Mouse (Mus musculus) ES-Bruce4 (cell line): ENCODE data around the gene Cep170b.
A peak's percentile ranks its signal among the peaks of the same experiment; 100 is the strongest.

Source experiments
- CTCF ChIP-seq: IDR thresholded peaks from one replicate; pipeline ENCODE4 v1.8.1; 2011; ENCODE audit warnings: low read depth, low read length
- EP300 ChIP-seq: IDR thresholded peaks from 2 replicates; pipeline ENCODE4 v1.6.1; 2011; ENCODE audit warnings: low read depth, low read length; ENCODE audit not compliant: insufficient read depth
- POLR2A ChIP-seq: IDR thresholded peaks from one replicate; pipeline ENCODE4 v1.8.1; 2011; ENCODE audit warnings: low read length; ENCODE audit not compliant: insufficient read depth

GRCm38 (mm10) chr12:112671891-112672290 is 48.4 kb upstream of the Cep170b start:
- no peak for TF ChIP-seq POLR2A
- no peak for TF ChIP-seq EP300
- TF ChIP-seq CTCF: peak; percentile 64
